Mouse (Mus musculus) E14TG2a.4 (cell line): ENCODE results near the gene 1810055G02Rik.

Source experiments
- CTCF ChIP-seq: conservative IDR thresholded peaks from 2 replicates; pipeline ENCODE4 v1.5.1; 2014; ENCODE audit warnings: low read length
- NANOG ChIP-seq: IDR thresholded peaks from 2 replicates; pipeline ENCODE4 v1.6.1; 2014; ENCODE audit warnings: borderline replicate concordance, low read length, mixed read lengths

GRCm38 (mm10) chr19:3706258-3706657 is 1.8 kb upstream of the 1810055G02Rik start:
- TF ChIP-seq CTCF (0 out of 2 replicates have a peak, but pooled peaks have one; percentile 21), NANOG (no peak)
